Mouse (Mus musculus) mammary gland, adult 2 months (tissue): ENCODE measurements around the gene Tbk1. TPM values are rescaled to one million over a fixed set of nuclear protein-coding genes. Genes with fewer than 3 reads are reported as not detected.

Source experiments
- polyA plus RNA-seq: library from polyadenylated mRNA; depleted of rRNA; stranded (reverse); fragments of >200 nt; gene quantifications from 2 replicates; pipeline ENCODE4 v1.2.3, GENCODE M21; 2012; ENCODE audit warnings: low replicate concordance; rRNA removed

Gene Tbk1
- polyA plus RNA-seq: 6.6 and 14.6 TPM in 2 replicates

DNA sequence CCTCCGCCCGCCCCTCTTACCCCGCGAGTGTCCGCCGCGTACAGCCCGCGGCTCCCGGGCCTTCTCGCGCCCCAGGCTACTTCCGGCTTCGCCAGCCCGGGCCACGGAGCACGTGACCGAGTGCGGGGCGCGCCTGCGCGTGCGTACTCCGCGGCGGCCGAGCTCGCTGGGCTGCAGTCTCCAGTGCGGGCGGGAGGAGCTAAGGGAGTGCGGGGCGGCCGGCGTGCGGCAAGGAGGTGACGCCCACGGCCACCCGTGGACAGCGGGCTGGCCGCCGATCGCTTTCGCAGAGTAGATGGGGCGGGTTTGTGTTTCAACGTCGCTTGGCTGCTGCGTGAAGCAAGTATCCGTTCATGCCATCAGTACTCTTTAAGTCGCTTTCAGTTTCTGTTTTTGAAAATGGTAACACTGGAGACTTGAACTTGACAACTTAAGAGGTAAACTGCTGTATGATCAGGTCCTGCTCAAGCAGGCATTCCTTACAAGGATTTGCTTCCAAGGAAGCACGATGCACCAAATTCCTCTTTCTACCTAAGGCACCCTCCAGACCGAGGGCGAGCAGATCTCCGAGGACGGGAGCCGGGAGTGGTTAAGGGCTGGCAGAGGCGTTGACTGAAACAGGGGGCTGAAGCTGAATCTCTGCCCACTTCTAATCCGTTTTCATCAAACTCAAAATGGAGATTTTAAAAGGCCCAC lies at the start of gene Tbk1:
TSS of gene Tbk1 (minus strand) at position 113 of the 696 bp plus-strand sequence.

DNA sequence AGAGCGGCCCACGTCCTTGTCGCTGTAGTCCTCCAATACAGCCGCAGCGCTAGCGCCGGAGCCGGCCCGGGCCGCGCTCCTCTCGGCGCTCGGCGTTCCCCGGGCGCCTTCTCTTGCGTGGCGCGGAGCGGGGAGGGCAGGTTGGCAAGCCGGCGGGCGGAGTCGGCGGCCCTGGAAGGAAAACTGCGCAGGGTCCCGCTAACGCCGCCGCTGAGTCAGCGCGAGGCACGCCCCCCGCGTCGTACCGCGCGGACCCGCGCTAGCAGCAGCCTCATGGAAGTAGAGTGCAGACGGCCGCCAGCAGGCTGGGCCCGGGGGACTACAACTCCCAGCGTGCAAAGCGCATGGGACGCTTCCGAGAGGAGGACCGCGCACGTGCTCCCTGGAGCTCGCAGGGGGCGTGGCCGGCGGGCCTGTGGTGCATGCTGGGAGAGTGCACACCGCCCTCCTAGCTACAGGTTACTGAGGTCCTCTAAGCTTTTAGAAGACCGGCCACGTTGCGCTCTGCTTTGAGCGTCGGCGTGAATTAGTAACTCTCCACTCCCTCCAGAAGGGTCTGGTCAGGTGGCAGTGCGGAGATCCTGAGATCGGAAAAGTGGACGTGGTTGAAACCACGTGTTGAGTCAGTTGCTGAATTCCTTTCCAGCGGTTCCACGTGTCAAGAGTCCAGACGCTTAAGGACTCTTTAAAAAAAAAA lies 39.7 kb upstream of the Tbk1 start, which contains the start of gene Xpot:
TSS of gene Xpot (minus strand) at position 147 of the 697 bp plus-strand sequence.

Other genes with a start within 250 kb of the Tbk1 start
- 1.7 and 2.4 TPM in 2 replicates for gene Tbc1d30, start 235.5 kb downstream of the Tbk1 start, polyA plus RNA-seq
- gene Gns, start 221.7 kb downstream of the Tbk1 start, polyA plus RNA-seq: 97.5 and 523 TPM in 2 replicates
- gene Rassf3, start 110.4 kb downstream of the Tbk1 start, polyA plus RNA-seq: 23.1 and 26.2 TPM in 2 replicates
- gene Xpot, start 39.5 kb upstream of the Tbk1 start, polyA plus RNA-seq: 76.0 and 83.4 TPM in 2 replicates
- 0.06 and 0.07 TPM in 2 replicates for gene D930020B18Rik, start 54.8 kb upstream of the Tbk1 start, polyA plus RNA-seq
- 5.7 and 6.2 TPM in 2 replicates for gene BC048403, start 153.2 kb upstream of the Tbk1 start, polyA plus RNA-seq